ENCODE assay signal across 12 mouse cellular contexts in genomic region chr11:35596064-35596463, GRCm38 (mm10).
"Had no signal": no experiment of that assay in that cellular context is flagged by ENCODE, and none has a peak within 500 bp of the region (broad histone marks: within the 10 kb centered on the region; RNA-seq: fewer than 3 reads in every experiment).

No protein-coding gene starts in this region.

- H3K4me3 ChIP-seq: lung, embryonic 15.5 days; megakaryocyte, embryonic 14.5 days; stomach, embryonic 15.5 days had no signal

- H3K27ac ChIP-seq: kidney, postnatal 0 days; lung, embryonic 15.5 days; macrophage; stomach, embryonic 15.5 days had no signal

- H3K4me1 ChIP-seq: lung, embryonic 15.5 days; megakaryocyte, embryonic 14.5 days; stomach, embryonic 15.5 days had no signal

- H3K9ac ChIP-seq: lung, embryonic 15.5 days; stomach, embryonic 15.5 days had no signal

- DNase-seq: kidney, adult 8-10 months; kidney, postnatal 36 days; lung, postnatal 14 days; right cerebral cortex, postnatal 14 days; thymus, postnatal 36 days had no signal

- H3K4me2 ChIP-seq: lung, embryonic 15.5 days; midbrain, embryonic 11.5 days; stomach, embryonic 15.5 days had no signal

- H3K9me3 ChIP-seq: lung, embryonic 15.5 days; megakaryocyte, embryonic 14.5 days; stomach, embryonic 15.5 days had no signal

- ATAC-seq: intestine, postnatal 0 days had no signal

- H3K27me3 ChIP-seq: lung, embryonic 15.5 days; megakaryocyte, embryonic 14.5 days; stomach, embryonic 15.5 days had no signal

- H3K36me3 ChIP-seq: lung, embryonic 15.5 days; stomach, embryonic 15.5 days had no signal
